Mouse (Mus musculus) natural killer cell, adult 2 months (primary cell): ENCODE results near the gene Pidd1.

ENCODE experiments used
- DNase-seq, 2 experiments: peaks; one replicate each; pipeline ENCODE4 v3.0.0; 2022; ENCODE audit warnings: low spot score in 2 of 2

Gene Pidd1

DNA sequence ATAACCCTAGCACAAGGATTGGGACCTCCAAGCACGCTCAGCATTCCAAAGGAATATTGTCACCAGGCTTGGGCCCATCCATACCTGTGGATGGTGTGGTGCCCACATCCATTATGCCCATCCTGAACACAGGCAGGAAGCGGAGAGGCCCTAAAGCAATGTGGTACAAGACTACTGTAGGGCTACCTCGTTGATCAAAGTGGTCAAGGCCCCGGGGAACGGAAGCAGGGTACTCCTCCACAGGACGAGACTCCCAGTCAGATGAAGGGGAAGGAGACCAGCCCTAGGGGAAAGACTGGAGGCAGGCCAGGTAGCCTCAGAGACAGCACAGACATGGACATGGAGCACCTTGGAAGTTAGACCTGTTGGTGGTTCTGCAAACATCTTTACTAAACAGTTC, 28.9 kb upstream of the Pidd1 start:
- no peak for DNase-seq

DNA sequence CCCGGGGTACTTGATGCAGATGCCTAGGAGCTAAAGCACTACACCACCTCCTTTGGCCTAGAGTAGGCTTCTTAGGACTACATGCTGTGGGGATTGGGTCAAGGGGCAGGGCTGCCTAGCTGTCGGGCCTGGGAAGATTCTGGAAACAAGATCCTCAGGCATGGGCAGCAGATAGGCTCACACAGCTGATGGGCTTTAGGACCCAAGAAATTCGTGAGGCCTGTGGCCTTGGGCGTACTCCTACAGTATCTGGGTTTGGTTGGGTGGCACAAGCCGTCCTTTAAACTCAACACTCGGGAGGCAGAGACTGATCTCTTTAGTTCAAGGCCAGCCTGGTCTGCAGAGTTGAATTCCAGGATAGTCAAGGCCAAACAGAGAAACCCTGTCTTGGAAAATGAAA, 28.4 kb upstream of the Pidd1 start:
- DNase-seq: no peak

DNA sequence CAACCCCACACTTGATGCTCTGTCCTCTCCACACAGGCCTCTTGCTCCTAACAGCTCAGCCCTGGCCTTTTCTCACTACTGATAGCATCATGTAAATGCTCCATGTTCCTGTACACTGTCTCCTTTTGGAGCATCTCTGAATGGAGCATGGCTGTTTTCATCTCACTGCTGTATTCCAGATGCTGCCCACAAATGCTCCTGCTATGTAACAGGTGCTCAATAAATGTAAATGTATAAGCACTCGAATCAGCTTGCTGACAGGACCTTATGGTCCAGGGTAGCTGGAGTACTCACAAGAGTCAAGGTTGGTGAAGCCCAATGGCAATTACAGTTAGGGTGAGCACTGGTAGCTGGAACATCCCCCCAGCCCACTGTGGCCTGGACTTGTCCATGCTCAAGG, 27.4 kb upstream of the Pidd1 start:
- DNase-seq: no peak

DNA sequence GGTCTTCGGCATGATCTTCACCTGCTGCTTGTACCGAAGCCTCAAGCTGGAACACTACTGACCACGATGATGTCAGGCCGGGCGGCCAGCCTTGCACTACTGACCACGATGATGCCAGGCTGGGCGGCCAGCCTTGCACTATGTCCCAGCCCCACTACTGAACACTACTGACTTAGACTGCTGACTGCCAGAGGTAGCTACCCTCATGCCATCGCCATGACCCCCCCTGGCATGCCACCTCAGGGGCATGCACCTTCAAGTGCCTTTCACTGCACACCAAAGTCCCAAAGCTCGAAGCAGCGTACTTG, 26.8 kb upstream of the Pidd1 start:
- DNase-seq: no peak

DNA sequence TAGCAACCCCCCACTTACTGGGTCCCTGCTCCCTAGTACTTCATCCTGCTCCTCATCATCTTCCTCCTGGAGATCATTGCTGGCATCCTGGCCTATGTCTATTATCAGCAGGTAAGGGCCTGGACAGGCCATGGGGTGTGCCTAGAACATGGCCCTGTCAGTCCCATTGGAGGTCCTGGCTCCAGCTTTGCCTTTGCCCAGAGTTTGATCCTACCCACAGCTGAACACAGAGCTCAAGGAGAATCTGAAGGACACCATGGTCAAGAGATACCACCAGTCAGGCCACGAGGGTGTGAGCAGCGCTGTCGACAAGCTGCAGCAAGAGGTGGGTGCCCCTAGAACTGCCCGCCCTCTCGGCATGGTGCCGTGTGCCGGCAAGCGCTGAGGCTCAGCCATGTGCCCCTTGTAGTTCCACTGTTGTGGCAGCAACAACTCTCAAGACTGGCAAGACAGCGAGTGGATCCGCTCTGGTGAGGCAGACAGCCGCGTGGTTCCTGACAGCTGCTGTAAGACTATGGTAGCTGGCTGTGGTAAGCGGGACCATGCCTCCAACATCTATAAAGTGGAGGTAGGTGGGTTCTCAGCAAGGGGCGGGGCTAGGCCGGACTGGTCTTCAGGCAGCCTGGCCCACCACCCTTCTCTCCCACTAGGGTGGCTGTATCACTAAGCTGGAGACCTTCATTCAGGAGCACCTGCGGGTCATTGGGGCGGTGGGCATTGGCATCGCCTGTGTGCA, 26.2 kb upstream of the Pidd1 start:
- no peak for DNase-seq

DNA sequence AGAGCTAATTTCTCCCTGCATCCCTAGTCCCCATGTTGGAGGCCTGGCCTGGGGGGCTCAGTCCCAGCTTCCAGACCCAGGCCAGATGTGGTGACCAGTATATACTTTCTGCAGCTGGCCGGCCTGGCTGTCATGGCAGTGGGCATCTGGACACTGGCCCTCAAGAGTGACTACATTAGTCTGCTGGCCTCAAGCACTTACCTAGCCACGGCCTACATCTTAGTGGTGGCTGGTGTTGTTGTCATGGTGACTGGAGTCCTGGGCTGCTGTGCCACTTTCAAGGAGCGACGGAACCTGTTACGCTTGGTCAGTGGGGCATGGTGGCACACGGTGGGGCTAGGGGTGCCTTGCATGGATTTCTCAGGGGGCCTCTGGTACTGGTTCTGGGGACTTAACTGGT, 25.5 kb upstream of the Pidd1 start:
- no peak for DNase-seq

DNA sequence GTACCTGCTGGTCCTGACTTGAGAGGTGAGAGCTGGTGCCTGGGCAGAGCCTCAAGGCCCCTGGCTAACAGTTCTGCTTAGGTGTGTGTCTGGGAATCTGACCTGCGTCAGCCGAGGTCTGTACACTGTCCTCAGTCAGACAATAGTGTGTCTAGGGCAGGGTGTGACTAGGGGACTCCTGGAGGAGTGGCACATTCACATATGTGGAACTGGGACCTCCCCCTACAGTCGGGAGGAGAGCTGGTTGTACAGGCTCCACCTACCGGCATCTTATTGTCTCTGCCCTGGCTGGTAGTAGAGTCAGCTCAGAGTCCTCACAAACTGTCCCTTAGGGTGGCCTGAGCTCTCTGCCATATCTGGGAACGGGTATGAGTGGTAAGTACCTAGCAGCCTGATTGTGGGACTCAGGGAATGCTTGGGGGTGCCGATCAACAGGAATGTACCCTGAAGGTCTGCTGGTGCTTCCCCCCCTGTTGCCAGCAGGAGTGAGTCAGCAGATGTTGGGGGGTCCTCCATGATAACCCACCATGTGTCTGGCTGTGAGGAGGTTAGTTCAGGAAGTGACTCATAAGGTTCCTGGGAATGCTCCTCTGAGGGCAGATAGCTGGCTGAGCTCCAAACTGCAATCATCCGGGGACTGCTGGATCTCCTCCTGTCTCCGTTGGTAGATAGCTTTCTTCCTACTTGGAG, 24.8 kb upstream of the Pidd1 start:
- peak; percentile 45 to 59 for DNase-seq

DNA sequence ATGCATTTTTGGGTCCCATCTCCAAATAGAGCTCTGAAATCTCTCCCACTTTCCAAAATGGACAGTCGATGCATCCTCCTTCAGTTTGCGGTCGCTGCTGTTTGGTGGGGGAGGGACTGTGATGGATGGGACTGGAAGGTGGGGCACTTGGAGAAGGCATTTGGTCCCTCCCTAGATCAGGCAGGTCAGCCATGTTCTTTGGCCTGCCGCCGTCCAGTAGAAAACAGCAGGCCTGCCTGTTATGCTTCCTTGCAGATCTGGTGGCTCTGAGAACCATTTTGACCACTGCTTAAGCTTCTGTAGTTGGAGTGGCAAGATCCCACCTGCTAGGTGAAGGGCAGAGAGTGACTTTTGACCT, 24.3 kb upstream of the Pidd1 start:
- no peak for DNase-seq

DNA sequence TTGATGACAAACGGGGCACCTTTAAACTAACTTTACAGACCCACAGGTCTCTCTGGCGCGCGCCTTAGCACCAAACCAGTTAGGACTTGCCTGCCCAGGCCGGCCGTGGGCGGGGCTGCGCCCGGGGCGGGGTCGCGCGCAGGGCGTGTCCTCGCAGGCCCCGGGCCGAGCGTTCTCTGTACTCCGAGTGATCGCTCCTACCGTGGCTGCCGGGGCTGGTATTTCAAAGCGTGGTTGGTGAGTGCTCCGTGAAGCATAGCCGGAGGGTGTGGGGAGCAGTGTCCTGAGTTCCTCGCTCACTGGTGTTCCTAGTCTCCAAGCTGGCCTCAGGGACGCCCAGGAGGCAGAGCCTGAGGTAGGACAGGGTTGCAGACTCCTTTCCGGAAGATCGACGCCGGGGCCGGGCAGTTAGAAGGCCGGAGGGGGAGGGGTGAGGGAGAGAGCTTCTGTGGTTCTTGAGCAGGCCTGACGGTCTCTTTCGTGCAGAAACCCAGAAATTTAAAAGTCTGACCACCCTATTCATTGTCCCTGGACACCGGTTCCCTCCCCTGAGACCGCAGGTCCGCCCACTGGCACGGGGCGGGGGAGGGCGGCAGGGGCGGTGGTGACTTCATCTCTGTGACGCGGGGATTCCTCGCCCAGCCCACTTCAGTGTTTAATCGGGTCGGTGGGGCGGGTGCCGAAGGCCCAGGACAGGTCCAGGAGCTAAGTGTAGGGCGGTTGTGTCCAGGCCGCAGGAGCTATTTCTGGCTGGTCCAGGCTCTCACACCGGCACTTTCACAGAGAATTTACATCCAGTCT, 23.6 kb upstream of the Pidd1 start, which contains the start of gene Cd151:
Cd151 (plus strand) TSS at position 163 of the 801 bp plus-strand sequence.
- peak; percentile 74 to 75 for DNase-seq

DNA sequence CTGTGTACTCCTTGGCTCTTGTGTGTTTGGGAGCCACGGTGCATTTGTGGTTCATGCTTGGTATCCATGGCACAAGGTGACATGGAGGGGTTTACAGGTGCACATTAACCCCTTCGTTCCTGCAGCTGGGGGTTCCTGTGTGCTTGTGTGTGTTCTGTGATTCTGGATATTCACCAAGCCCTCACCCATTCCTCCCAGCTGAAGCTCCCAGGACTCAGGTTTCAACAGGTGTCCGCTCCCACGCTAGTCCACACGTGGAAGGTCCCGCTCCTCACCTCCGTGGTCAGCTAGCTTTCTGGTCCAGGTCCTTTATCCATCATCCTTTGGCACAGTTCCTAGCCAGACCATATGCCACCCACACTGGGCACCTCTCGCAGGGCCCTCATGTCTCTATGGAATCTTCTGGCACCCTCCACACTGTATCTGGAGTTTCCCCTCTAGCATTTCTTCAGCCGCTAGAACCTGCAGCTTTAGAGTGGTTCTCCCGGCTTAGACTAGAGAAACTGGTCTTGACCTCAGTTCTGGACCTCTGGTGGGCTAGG, 22.9 kb upstream of the Pidd1 start:
- DNase-seq: no peak

DNA sequence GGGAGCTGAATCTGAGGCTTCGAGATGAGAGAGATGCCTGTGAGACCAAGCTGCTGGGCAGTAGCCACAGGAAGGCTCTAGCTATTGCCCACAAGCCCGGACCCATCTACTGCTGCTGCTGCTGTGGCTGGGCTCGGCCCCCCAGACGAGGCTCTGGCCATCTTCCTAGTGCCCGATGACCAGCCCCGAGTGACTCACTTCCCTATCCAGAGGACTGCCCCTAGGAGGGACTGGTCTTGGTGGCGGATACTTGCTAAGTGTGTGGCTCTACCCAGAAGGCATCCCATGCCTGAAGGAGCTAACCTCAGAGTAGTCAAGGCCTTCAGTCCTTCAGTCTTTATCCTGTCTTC, 22.2 kb upstream of the Pidd1 start:
- no peak for DNase-seq

DNA sequence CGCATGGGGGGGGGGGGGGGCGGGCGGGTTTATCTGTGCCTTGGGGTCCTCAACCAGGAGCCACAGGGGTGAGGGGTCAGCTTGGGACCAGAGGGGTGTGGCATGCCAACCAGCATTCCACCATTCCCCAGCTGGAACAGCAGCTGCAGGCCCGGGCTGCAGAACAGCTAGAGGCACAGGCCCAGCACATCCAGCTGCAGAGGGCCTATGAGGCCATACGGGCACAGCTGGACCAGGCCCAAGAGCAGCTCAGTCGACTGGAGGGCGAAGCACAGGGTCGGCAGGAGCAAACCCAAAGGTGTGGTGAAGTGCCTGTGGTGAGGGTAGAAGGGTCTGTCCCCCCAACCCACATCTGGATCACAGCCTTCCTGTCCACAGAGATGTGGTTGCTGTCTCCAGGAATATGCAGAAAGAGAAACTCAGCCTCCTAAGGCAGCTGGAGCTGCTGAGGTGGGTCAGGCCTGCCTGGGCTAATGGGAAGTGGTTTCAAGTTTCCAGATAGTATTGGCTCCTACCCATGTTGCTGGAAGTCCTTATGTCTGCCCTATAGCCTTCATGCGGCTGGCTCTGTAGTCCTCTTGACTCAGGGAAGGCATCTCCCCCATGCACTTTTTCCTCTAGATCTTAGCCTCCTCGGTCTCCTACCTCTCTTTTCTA, 21.7 kb upstream of the Pidd1 start:
- no peak for DNase-seq

DNA sequence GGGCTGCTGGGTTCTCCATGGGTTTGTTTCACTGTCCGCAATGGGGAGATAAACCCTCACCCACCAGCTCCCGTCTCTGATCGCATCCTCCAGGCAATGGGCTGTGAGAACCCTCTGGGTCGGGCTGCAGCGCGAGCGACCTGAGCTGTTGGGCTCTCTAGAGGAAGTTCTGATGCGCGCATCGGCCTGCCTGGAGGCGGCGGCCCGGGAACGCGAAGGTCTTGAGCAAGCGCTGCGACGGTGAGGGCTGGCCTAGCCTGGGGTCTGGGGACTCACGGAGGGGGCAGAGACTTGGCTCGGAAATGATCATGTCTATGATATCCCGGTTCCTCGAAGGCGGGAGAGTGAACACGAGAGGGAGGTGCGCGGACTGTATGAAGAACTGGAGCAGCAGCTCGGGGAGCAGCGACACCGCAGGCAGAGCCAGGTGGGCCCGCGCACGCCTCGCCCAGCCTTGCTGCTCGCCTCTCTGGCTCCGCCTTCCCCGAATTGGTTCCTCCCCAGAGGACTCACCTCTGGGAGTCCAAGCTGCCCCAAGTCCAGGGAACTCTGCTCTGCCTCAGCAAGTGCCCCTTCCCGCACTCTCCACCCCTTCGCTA, 20.9 kb upstream of the Pidd1 start:
- no peak for DNase-seq

DNA sequence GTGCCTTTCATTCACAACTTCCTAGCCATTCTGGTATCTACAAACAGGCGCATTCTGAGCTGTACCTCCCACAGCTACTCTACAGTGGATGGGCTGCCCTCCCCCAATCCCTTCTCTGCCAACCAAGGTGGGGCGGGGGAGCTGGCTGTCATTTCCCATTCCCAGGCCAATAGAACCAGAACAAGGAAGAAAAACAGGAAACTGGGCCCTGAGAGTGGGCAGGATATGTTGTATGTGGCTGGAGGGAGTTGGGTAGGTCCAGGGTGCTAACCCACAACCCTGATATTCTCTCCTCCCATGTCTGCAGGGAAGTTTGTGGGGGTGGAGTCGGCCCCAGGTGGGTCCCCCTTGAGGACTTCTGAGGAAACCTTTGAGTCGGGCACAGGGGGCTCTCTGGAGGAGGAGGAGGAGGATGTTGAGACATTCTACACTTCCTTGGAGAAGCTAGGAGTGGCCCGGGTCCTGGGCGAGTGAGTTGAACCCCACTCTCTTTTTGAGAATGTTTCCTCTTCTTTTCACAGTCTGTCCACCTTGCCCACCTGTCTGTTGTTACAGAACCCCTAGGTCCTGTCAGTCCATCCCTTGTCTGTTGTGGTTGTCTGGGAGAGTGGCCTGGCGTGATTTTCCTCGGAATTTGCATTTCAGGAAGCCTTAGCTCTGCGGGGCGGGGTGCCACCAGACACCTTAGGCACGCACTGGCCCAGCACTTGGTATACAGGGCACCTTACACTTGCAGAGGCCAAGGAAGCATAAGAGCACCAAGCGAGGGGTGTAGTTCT, 20.2 kb upstream of the Pidd1 start:
- no peak for DNase-seq

DNA sequence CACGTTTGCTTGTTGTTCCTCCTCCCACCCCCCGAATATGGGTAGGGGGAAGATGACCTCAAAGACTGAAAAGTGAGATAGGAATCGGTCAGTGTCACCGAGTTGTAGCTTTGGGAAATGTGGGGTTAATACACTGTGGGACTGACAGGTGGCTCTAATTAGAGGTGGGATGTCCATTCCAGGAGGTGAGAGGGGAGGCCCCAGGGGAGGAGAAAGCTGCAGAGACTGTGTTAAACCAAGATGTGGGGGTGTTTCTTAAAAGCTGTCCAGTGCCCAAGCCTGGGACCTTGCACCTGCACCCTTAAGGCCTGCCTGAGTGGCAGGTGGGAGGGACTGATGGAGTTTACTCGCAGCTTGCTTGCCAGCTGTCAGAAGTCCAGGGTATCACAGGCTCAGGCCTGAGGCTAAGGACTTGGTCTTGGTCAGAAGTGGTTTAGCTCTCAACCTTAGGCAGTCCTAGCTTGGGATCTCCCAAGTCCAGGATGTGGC, 18.6 kb upstream of the Pidd1 start:
- DNase-seq: no peak

DNA sequence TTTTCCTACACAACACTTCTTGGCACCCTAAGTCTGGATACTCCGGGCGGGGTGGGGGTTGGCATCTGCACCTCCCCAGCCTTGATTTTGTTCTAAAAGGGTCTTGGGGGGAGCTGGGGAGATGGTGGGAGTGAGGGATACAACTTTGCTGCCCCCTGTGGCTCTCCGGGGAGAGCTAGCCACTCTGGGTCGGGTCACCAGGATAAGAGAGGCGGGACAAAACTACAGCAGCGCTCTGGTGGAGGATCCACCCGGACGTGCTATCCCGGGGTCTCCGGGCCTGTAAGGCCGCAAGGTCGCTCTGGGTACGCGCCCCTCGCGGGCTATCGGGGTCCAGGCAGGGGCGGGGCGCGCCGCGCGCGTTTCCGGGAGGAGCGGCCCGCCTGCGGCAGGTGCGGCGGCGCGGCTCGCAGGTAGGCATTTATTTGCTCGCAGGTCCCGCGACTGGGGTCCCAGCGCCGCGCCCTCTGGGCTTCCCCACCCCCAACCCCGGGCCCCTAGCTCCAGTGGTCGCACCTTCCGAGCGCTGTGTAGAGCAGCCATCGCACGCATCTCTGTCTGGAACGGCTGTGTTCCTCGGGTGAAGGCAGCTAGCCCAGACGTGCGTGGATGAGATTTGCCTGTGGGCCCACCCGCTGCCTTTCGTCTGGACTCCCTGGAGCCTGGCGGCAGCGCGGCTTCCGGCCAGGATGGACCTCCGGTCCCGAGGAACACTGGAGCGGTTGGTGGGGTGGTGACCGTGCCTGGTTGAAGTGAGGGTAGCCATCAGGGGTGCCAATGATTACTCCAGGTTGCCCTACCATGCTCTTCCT, 17.9 kb upstream of the Pidd1 start:
- DNase-seq: no peak

DNA sequence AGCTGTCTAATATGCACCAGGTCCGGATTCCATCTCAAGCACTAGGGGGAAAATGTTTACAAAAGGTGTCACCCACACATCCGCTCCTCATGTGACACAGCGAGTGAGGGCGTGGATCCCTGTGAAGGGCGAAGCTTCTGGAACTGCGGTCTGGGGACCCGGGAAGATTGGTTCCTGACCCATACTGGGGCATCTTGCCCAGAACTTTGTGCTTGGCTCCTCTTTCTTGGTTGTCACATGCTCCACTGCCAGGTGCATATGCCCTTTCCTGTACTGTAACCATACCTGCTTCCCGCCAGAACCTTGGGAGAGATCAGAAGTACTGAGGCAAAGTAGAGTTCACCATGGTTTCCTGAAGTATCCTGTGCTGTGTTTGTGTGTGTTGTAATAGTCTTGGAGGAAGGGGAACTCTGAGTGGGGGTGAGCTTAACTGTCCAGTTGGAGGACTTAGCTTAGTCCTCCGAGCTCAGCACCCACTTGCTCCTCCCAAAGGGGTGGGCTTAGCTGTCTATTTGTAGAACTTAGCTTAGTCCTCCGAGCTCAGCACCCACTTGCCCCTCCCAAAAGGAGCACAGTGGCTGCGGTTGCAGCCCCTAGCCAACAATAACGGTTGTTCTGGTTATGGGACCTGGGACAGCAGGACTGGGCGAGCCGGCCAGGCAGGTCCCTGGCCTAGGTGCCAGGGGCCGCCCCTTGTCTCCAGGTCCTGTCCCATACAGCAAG, 16.7 kb upstream of the Pidd1 start, which contains the start of gene Cracr2b:
Cracr2b (plus strand) TSS at position 704 of the 723 bp plus-strand sequence.
- no peak for DNase-seq

DNA sequence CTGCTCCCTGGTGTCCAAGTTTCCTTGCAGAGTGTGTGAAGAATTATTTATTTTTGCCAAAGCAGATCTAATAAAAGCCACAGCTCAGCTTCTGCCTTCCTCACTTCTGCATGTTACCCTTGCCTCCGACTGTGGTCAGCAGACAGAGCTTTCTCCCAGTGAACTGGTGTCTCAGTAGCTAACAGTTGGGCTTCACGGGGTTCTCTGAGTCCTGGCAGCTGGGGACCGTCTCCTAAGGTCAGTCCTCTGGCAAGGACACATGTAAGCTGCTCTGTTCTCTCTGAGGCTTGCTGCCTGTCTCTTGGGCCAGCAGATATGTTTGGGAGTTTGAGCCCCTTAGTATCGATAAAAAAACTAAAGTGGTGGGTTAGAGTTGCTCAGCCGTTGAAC, 16.2 kb upstream of the Pidd1 start:
- no peak for DNase-seq

DNA sequence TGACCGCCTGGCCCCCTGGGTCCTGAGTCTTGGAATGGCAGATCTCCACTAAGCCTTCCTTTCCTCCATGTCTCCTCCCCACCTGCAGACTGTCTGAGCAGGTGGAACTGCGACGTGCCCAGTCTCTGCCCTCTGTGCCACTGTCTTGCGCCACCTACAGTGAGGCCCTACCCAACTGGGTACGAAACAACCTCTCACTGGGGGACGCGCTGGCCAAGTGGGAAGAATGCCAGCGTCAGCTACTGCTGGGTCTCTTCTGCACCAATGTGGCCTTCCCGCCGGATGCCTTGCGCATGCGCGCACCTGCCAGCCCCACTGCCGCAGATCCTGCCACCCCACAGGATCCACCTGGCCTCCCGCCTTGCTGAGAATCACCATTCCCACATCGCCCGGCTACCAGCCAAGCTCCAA, 15.5 kb upstream of the Pidd1 start:
- no peak for DNase-seq
